Mouse (Mus musculus): ENCODE measurements at regions not wholly inside any gene's neighbourhood (a gene's known extent, or its start where the extent isn't known, plus 50 kb on each side); places are given as distances from the start of the nearest gene placed in this dataset.

- TF ChIP-seq CTCF (IDR thresholded peaks at IDR 0.05; ENCODE audit: borderline replicate concordance, extremely low read depth, insufficient read depth, insufficient read length) (no peak), POLR2A (IDR thresholded peaks at IDR 0.05; ENCODE audit: borderline replicate concordance, extremely low read depth, insufficient read depth, insufficient read length, poor library complexity, severe bottlenecking) (no peak)
Measured at GRCm38 (mm10) chr13:34464221-34464620, 119.2 kb upstream of the Slc22a23 start.

All from brain, embryonic 14.5 days (tissue).